Mouse (Mus musculus) left cerebral cortex, adult 18-20 months (tissue): Measurements from ENCODE around the gene Pmm2. TPM values are rescaled to one million over a fixed set of nuclear protein-coding genes. Genes with fewer than 3 reads are reported as not detected.

ENCODE experiments used
- DNase-seq, 2 experiments: peaks; one replicate each; pipeline ENCODE4 v3.0.0; 2021 to 2022; ENCODE audit warnings: low spot score in 2 of 2, mixed read lengths in 1 of 2
- microRNA-seq, 2 experiments: library from miRNA; unstranded; fragments of <30 nt; microRNA quantifications; one replicate each; pipeline ENCODE4 v1.2.0; 2021
- total RNA-seq, 2 experiments: library from RNA; stranded (reverse); gene quantifications; 2 replicates each; pipeline ENCODE4 v1.2.3; 2021

Gene Pmm2
- total RNA-seq, 2 experiments from 2014 or later: 26.0 to 28.9 TPM

DNA sequence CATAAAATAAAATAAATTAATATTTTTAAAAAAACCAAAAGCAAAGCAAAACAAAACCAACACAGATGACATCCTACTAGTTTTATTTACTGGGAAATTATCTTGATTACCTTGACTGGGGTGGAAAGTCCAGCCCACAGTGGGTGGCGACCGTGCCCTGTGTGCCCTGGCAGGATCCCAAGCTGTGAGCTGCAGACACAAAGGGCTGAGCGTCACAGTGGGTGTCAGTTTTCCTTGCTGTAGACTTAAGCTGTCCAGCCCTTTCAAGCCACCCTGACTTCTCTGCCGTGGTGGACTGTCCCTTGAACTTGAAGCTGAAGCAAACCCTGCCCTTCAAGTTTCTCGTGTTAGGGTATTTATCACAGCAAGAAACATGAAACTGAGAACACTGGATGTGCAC lies 40.6 kb downstream of the Pmm2 start:
- DNase-seq: no peak

DNA sequence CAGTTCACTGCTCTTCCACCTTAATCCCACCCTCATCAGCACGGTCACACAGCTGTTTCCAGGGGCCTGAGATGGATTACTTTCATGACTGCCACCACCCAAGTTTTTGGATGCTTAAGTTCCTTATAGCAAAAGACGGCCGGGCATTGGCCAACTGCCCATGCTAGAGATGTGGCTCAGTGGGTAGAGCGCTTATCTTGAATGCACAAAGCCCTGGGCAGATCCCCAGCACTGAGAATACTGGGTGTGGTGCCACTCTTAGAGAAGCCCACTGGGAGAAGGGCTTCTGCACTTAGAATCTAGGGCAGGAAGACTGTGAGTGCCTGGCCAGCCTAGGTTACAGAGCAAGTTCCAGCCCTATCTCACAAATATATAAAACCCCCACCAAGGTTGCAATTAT lies 41.2 kb downstream of the Pmm2 start:
- DNase-seq: no peak

DNA sequence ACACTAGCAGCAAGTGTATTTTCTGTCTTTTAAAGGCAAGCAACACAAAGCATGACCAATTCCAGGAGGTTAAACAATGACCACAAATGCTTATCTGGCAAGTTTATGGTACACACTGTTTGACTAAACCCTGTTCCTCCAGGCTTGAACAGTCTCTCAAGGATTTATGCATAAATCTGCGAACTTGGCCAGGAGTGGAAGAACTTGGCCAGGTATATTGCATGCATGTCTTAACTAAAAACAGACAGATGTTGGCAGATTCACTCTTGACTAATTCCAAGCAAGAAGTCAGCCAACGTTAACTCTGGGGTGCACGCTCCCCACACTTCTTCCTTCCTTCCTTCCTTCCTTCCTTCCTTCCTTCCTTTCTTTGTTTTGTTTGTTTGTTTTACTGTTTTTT lies 42.3 kb downstream of the Pmm2 start:
- no peak for DNase-seq

DNA sequence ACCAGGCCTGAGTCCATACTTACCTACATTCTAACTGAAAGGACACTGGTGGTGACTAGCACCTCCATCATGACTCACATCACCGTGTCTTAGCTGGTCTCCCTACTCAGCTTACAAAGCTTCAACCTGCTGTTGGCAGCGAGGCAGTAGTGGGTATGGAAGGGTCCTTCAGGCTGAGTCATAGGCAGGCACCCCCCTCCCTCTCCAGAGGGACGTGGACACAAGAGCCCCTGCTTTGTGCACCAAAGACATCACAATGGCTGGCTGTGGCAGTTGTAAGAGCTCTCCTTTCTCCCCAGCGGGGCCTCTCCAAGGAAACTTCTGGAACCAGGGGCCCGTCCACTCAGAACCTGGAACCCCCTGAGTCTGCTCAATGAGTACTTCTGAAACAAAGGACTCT lies 43.0 kb downstream of the Pmm2 start, which contains the start of gene Gm5767:
Gene Gm5767 (plus strand): TSS at position 301 of the 400 bp plus-strand sequence.
- DNase-seq: no peak

DNA sequence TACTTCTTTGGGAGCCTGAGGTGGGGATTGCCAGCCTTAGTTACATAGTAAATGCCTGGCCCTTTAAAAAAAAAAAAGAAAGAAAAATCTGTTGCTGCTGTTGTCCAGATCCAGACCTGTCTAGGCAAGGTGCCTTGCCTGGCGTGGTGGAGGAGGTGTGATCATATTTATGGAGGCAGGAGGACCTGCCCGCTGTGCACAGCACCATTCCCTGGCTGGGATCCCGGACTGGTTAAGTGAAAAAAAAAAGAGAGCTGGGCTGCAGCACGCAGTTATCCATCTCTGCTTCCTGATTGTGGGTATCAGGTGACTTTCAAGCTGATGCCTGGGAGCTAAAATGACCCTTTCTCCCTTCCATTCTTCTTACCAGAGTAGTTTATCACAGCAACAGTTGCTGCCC lies 47.6 kb downstream of the Pmm2 start:
- DNase-seq: no peak

DNA sequence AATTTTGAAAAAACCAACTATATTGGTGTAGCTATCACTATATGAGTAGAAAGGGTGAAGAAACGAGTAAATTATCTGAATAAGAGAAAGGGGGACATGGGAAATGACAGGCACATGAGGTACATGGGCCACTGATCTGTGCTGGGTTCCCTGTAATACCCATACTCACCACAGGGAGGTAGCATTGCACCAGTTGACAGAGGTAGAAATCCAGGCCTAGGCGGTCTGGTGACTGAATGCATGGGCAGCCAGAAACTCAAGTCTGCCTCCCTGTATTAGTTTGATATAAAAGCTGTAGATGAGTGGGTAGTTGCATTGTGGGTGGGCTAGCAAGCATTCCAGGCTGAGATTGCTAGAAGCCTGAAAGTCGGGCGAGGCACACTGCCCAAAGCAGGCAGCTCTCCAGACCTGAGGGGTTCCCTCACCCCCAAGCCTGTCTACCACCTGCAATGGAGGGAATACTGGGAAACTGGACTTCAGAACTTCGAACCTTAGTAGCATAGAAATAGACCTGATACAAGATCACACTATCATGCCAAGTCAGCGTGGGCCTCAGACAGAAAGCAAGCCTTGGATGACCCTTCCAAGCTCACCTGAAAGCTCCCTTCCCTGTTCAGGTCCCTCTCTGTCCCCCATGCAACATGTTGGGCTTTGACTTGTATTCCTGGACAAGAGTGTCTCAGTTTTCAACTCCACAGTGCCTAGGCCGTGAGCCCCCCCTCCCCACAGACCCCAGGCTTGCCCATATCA lies 48.8 kb downstream of the Pmm2 start:
- DNase-seq: peak; percentile 80 to 88

DNA sequence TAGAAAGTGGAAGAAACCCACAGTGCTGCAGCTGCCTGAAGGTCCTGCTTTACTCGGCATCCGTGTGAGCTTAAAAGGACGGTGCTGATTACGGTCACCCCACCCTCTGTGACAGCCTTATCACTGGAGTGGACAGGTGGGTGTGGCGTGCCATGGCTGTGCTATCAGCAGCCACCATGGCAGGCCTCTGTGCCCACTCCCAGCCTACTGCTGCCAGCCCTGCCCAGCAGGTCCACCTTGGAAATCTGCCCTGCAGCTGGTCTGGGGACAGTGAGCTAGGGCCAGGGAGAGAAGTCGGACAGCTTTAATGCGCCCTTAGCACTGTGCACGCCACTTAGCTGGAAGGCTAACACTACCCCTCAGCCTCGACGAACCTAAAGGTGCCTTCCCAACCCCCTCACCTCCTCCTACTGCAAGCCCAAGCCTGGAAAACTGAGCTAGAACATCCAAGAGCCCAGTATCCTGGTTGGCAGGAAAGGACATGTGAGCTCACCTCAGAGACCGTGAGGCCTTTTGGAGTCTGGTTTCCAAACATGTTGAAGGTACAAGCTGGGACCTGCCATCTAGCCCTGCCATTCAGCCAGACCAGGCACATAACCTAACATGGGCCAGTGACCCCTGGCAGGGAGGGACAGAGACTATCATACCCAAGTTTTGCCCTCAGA lies 49.5 kb downstream of the Pmm2 start:
- DNase-seq: no peak

DNA sequence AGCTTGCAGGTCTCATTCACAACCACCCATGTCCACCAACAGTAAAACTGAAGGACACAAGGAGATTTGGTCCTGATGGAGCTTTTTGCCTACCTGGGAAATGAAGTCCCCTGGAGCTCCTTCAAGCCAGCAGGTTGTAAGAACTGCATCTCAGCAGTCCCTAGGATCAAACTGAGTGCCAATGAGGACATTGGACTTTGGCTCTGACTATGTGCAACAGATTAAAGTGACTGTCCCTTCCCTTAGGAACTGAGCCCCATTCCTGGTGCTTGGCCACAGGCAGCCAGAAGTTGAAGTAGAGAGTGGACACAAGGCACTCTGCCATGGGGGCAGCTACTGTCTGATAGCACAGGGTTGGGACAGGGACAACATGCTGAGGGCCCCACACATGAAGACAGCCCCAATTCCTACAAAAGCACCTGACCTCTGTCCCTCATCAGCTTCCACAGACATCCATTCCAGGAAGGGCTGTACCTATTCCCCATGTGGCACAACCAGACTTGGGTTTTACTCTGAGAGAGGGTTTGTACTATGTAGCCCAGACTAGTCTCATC lies 50.2 kb downstream of the Pmm2 start:
- no peak for DNase-seq

DNA sequence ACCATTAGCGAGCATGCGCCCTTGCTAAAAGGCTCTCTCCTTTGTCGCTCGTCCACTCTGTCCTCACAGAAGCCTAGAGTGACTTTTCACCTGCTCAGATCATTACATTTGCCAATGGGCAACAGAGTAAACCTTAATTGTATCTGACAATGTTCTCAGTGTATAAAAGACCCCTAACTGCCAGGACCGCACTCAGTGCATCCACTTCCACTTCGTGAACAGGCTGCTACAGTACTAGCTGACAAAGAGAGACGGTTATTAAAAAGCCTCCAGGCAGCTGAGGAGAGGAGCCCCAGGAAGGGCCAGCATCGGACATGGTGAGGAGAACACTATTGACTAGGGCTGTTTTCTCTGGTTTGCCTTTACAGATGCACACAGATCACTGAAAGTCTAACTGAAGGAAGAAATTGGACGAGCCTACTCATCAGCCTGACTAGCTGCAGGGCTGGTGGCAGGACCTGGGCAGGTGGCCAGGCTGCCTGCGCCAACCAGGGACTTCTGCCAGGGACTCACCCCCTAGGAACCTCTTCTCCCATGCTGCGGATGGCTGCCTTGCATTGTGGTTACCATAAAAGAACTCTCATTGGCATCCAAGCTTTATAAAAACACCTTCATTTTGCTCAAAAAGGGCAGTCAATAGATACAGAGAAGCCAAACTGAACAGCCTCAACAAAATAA lies 52.6 kb downstream of the Pmm2 start:
- peak in 1 of 2 experiments; percentile 35 for DNase-seq

DNA sequence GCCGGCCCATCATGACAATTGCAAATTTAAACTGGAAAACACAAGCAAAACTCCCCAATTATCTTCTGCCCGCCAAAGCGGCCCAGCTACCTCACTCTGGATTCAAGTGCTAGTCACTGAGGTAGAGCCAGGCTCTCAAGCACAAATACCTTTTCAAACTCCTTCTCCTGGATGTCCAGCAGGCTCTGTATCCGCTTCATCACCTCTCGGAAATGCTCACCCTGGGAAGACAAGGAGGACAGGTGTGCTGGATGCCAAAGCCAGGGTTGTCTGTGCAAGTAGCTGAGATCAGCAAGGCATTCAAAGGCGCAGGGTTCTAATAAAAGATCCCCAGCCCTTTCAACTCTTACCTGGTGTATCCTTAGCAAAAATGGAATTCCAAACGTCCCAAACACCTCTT lies 53.7 kb downstream of the Pmm2 start:
- no peak for DNase-seq

DNA sequence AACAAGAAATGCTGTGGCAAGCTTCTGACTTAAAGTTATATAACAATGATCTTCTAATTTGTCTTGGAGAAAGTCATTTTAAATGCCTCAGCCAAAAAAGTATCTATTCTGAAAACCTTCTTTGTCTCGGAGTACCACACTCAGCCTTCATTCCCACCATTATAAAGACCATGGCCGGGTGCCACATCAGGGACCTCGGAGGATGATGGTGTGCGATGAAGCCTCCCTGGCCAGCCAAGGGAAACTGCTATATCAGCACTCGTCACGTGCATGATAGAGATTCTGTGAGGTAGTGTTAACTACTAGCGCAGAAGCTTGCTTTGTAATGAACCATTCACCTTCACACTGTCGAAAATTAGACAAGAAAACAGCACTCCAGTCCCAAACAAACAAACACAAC lies 62.1 kb downstream of the Pmm2 start:
- no peak for DNase-seq

DNA sequence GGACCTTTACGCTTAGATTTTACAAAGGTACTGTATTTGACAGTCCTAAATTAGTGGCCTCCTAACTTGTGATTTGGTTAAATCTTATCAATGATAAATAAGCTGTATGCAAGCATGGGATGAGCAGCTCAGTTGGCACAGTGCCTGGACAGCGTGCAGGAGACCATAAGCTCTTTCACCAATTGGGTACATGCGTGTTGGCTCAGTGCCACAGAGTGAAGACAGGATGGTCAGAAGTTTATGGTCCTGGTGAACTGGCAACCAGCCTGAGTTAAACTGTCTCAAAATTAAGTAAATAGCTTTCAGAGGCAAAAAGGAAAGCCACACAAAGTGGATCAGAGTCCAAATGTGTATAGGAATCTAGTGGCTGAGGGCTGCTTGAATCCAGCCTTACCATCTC lies 63.1 kb downstream of the Pmm2 start:
- DNase-seq: no peak

DNA sequence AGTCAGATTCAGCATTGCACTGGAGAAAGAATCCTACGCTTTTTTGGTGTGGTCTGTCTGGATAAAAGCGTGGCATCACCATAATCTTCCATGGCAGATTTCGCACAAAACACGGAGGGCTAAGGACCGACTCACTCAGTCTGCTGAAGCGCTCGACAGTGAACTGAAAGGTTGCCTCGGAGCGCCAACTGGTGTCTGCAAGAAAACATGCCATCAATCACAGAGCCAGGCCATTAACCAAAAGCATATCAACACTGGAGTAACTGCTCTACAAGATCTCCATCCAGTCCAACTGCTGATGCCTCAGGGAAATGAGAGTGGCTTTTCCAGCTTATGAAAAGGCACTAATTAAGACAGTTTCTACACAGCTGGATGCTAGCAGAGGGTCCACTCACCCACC lies 74.5 kb downstream of the Pmm2 start:
- DNase-seq: no peak

Small RNA genes within 50 kb of the gene (microRNA-seq; reads per million reads assigned to microRNA genes)
- 0 reads per million in 2 experiments for gene Gm22137

Other genes with a start within 250 kb of the Pmm2 start
- gene Tmem114, start 212.5 kb upstream of the Pmm2 start, total RNA-seq: 1 to 10 TPM; 1.2 to 1.6 TPM
- 10 to 100 TPM; 21.7 to 24.0 TPM for gene Mettl22, start 166.9 kb upstream of the Pmm2 start, total RNA-seq
- gene Abat, start 124.2 kb upstream of the Pmm2 start, total RNA-seq: 100 to 1,000 TPM; 145 to 155 TPM
- 10 to 100 TPM; 12.4 to 12.7 TPM for gene Tmem186, start within 50 bp of the Pmm2 start, total RNA-seq
- 10 to 100 TPM; 13.0 to 19.1 TPM for gene Carhsp1, start 34.5 kb downstream of the Pmm2 start, total RNA-seq
- not detected for gene Gm5767, start 43.1 kb downstream of the Pmm2 start, total RNA-seq
- gene Usp7, start 154.6 kb downstream of the Pmm2 start, total RNA-seq: 100 to 1,000 TPM; 160 to 165 TPM
- gene 1810013L24Rik, start 192.4 kb downstream of the Pmm2 start, total RNA-seq: 100 to 1,000 TPM; 100 to 105 TPM